Mouse (Mus musculus) CH12.LX (cell line): Measurements from ENCODE around the gene Wars2.

Experiments
- BHLHE40 ChIP-seq: IDR thresholded peaks from 2 replicates; pipeline ENCODE4 v1.6.1; 2011; ENCODE audit warnings: mild to moderate bottlenecking, low read depth, low read length, improper control_type of control experiment
- CTCF ChIP-seq, 2 experiments: IDR thresholded peaks in 1 of 2; conservative IDR thresholded peaks in 1 of 2; 2 replicates each; pipeline ENCODE4 v1.5.1; 2011 to 2012; ENCODE audit warnings: low read depth in 2 of 2, low read length in 2 of 2, improper control_type of control experiment in 1 of 2, inconsistent platforms in 1 of 2, mild to moderate bottlenecking in 1 of 2, moderate library complexity in 1 of 2
- EP300 ChIP-seq: IDR thresholded peaks from 2 replicates; pipeline ENCODE4 v1.6.1; 2011; ENCODE audit warnings: low read length, improper control_type of control experiment
- ETS1 ChIP-seq: conservative IDR thresholded peaks from 2 replicates; pipeline ENCODE4 v1.6.1; 2012; ENCODE audit warnings: low read depth, mild to moderate bottlenecking, inconsistent platforms, low read length, improper control_type of control experiment, moderate library complexity
- JUND ChIP-seq: conservative IDR thresholded peaks from 2 replicates; pipeline ENCODE4 v1.6.1; 2011; ENCODE audit warnings: low read depth, low read length, improper control_type of control experiment
- MAFK ChIP-seq: IDR thresholded peaks from 2 replicates; pipeline ENCODE4 v1.6.1; 2011; ENCODE audit warnings: low read length, improper control_type of control experiment; ENCODE audit not compliant: insufficient replicate concordance
- MAZ ChIP-seq: IDR thresholded peaks from 2 replicates; pipeline ENCODE4 v1.6.1; 2012; ENCODE audit warnings: low read depth, mild to moderate bottlenecking, inconsistent platforms, low read length, improper control_type of control experiment, moderate library complexity
- NELFE ChIP-seq: IDR thresholded peaks from 2 replicates; pipeline ENCODE4 v1.6.1; 2011; ENCODE audit warnings: low read depth, low read length, improper control_type of control experiment
- POLR2A ChIP-seq: IDR thresholded peaks from 2 replicates; pipeline ENCODE4 v1.6.1; 2011; ENCODE audit warnings: low read depth, mild to moderate bottlenecking, improper control_type of control experiment, low read length
- POLR2AphosphoS2 ChIP-seq: IDR thresholded peaks from 2 replicates; pipeline ENCODE4 v1.6.1; 2011; ENCODE audit warnings: low read depth, low read length, improper control_type of control experiment
- SMC3 ChIP-seq: IDR thresholded peaks from 2 replicates; pipeline ENCODE4 v1.6.1; 2011; ENCODE audit warnings: low read depth, low read length, improper control_type of control experiment

- TF ChIP-seq CTCF (conservative IDR thresholded peaks at IDR 0.05 in 1 of 2, IDR thresholded peaks at IDR 0.05 in 1 of 2; ENCODE audit: low read depth in 2 of 2, low read length in 2 of 2), result no peak
- no peak for TF ChIP-seq BHLHE40
- TF ChIP-seq POLR2AphosphoS2, result no peak
- TF ChIP-seq MAFK, result no peak
- TF ChIP-seq ETS1, result no peak
- no peak for TF ChIP-seq POLR2A
- no peak for TF ChIP-seq SMC3
- no peak for TF ChIP-seq MAZ
- TF ChIP-seq NELFE, result no peak
- TF ChIP-seq EP300, result no peak
- no peak for TF ChIP-seq JUND
These were observed 27.5 kb upstream of the Wars2 start for GRCm38 (mm10) chr3:99113266-99113837.
